9 mouse cellular contexts compared by ENCODE assay signal in the genomic region with DNA sequence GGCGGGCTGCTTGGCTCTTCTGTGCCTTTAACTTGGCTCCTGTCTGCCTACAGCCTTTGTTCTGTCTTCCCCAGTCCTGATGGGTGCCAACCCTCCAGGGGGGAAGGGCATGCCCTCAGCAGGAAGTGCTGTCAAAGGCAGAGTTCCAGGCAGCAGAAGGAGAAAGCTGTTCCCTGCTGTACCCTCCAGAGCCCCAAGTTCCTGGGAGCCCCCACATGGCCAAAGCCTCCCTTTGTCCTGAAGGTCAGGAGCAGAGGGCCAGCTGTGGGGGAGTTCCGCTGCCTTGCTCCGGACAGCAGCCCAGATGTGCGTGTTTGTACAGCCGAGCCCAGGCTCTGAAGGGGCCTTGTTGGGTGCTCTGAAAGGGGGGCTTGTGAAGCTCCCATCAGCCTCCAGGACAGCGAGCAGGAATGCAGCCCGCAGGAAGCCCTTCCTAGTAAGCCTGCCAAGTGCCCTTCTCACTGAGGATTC. TPM values are rescaled to one million over a fixed set of nuclear protein-coding genes. Genes with fewer than 3 reads are reported as not detected.
DNase-seq lines count a peak whose midpoint lies in the region; ATAC-seq and TF ChIP-seq lines count a peak whose summit lies in the region.
"Had no signal": no experiment of that assay in that cellular context is flagged by ENCODE, and none has a peak within 500 bp of the region (broad histone marks: within the 10 kb centered on the region; RNA-seq: fewer than 3 reads in every experiment).

No protein-coding gene starts in this region.

- no peak for DNase-seq in heart, postnatal 25 days (ENCODE audit: low spot score)
- DNase-seq in brain, adult 2 months (ENCODE audit: low read depth, low spot score), result peak; percentile 90
- DNase-seq in forebrain, postnatal 0 days, result peak; percentile 52
- DNase-seq in left cerebral cortex, postnatal 4 days, result peak; percentile 14
- no peak for DNase-seq in thymus, postnatal 10 days (ENCODE audit: low spot score in 2 of 2)
- no peak for DNase-seq in B cell, adult 2 months
- no peak for DNase-seq in kidney, adult 8-10 months
- DNase-seq: lung, adult 2 months had no signal

- no peaks in the 10 kb centered on the region for H3K27me3 ChIP-seq in heart, embryonic 14.5 days (ENCODE audit: control insufficient read depth, insufficient read depth, low read length)
- H3K27me3 ChIP-seq in forebrain, postnatal 0 days (ENCODE audit: insufficient read depth, low read length), result no peaks in the 10 kb centered on the region

- 0 out of 2 replicates have a peak overlapping the region, but pooled peaks have one; percentile 11 for H3K9ac ChIP-seq in heart, embryonic 14.5 days (ENCODE audit: low read length)
- no peak overlapping the region for H3K9ac ChIP-seq in forebrain, postnatal 0 days

- H3K9me3 ChIP-seq in heart, embryonic 14.5 days (ENCODE audit: control insufficient read depth, low read length), result no peaks in the 10 kb centered on the region
- no peaks in the 10 kb centered on the region for H3K9me3 ChIP-seq in forebrain, postnatal 0 days (ENCODE audit: low read length)

- no peaks in the 10 kb centered on the region for H3K36me3 ChIP-seq in heart, embryonic 14.5 days (ENCODE audit: control insufficient read depth, insufficient read depth, low read length)
- H3K36me3 ChIP-seq in forebrain, postnatal 0 days (ENCODE audit: insufficient read depth), result no peaks in the 10 kb centered on the region

- no peak overlapping the region for H3K4me3 ChIP-seq in heart, embryonic 14.5 days (ENCODE audit: control insufficient read depth in 1 of 2, insufficient read depth in 1 of 2, low read depth in 1 of 2, low read length in 2 of 2)
- no peak overlapping the region for H3K4me3 ChIP-seq in forebrain, postnatal 0 days (ENCODE audit: low read depth, low read length)

- 39% methylated on average over 7 of the region's 7 CpGs for WGBS in heart, embryonic 14.5 days
- 42% methylated on average over 7 of the region's 7 CpGs for WGBS in forebrain, postnatal 0 days

- intact Hi-C loops in heart, postnatal 25 days (cut with DNase I), result no loop called here
- intact Hi-C loops in left cerebral cortex, postnatal 4 days (cut with DNase I), result no loop called here

- H3K4me1 ChIP-seq in heart, embryonic 14.5 days (ENCODE audit: control insufficient read depth in 2 of 2, insufficient read depth in 2 of 2, low read length in 2 of 2), result peaks cover 9 to 11% of the 10 kb centered on the region in 2 experiments; a peak in 3 of 4 replicates
- peaks cover 9% of the 10 kb centered on the region for H3K4me1 ChIP-seq in forebrain, postnatal 0 days (ENCODE audit: insufficient read depth)

- H3K4me2 ChIP-seq in heart, embryonic 14.5 days (ENCODE audit: low read length), result no peak overlapping the region
- H3K4me2 ChIP-seq in forebrain, postnatal 0 days (ENCODE audit: low read depth), result no peak overlapping the region

- TF ChIP-seq CTCF in forebrain, postnatal 0 days (IDR thresholded peaks at IDR 0.05; ENCODE audit: low read depth), result no peak

- H3K27ac ChIP-seq in heart, embryonic 14.5 days (replicated peaks in 1 of 2; ENCODE audit: control insufficient read depth in 1 of 2, insufficient read depth in 1 of 2, low read depth in 2 of 2, low read length in 2 of 2), result no peak overlapping the region
- 0 out of 2 replicates have a peak overlapping the region, but pooled peaks have one; percentile 1 for H3K27ac ChIP-seq in forebrain, postnatal 0 days (ENCODE audit: low read depth, low read length)

- ATAC-seq in heart, embryonic 14.5 days (ENCODE audit: insufficient number of reproducible peaks, insufficient read depth, low FRiP score, low read depth), result no peak
- peak; percentile 83 for ATAC-seq in forebrain, postnatal 0 days

RNA-seq across cellular contexts. Expression of a gene that starts 13.5 kb away (rescaled TPM):
- not detected in 2 replicates for polyA plus RNA-seq in heart, embryonic 14.5 days (2014; fragmentation: Nextera tagmentation; extraction: Ambion mirVana)
- total RNA-seq in heart, postnatal 25 days (2021), result not detected
- 0.23 TPM in 1 of 2 replicates, not detected in the other for total RNA-seq in forebrain, postnatal 0 days (2014; rRNA removed)
- 0.18 TPM in 1 of 2 replicates, not detected in the other for polyA plus RNA-seq in forebrain, postnatal 0 days (2015; fragmentation: Nextera tagmentation; extraction: Ambion mirVana)
- total RNA-seq in left cerebral cortex, postnatal 4 days (2021), result 1 to 10 TPM in 1 of 2 experiments, under 1 TPM in 1; 0.99 to 1.5 TPM
- polyA plus RNA-seq: lung, adult 2 months had no signal

RNA-seq across cellular contexts. Expression of a gene that starts 32.5 kb away (rescaled TPM):
- polyA plus RNA-seq in heart, embryonic 14.5 days (2014; fragmentation: Nextera tagmentation; extraction: Ambion mirVana), result 0.19 and 0.20 TPM in 2 replicates
- total RNA-seq in heart, postnatal 25 days (2021), result under 1 TPM; 0.08 to 0.14 TPM
- total RNA-seq in forebrain, postnatal 0 days (2014; rRNA removed), result 19.7 and 30.5 TPM in 2 replicates
- polyA plus RNA-seq in forebrain, postnatal 0 days (2015; fragmentation: Nextera tagmentation; extraction: Ambion mirVana), result 20.2 and 31.1 TPM in 2 replicates
- 10 to 100 TPM; 42.4 to 52.0 TPM for total RNA-seq in left cerebral cortex, postnatal 4 days (2021)

Comparison
In these comparisons a context has a peak if more than half of its experiments do, and no peak if none do; other contexts are left out.
1. DNase-seq: peak in brain, adult 2 months (single experiment), forebrain, postnatal 0 days (single experiment) and left cerebral cortex, postnatal 4 days (single experiment); none in heart, postnatal 25 days (single experiment), thymus, postnatal 10 days (0 of 2), B cell, adult 2 months (0 of 2) and kidney, adult 8-10 months (0 of 2).
2. RNA of a gene that starts 32.5 kb away (total RNA-seq): 42.4 to 52.0 TPM in left cerebral cortex, postnatal 4 days and 19.7 to 30.5 TPM in forebrain, postnatal 0 days; 0.08 to 0.14 TPM in heart, postnatal 25 days; every median in the first group is over 10 times any median in the second.